Mouse (Mus musculus): ENCODE measurements around the gene Commd3.

The Commd3 gene

DNA sequence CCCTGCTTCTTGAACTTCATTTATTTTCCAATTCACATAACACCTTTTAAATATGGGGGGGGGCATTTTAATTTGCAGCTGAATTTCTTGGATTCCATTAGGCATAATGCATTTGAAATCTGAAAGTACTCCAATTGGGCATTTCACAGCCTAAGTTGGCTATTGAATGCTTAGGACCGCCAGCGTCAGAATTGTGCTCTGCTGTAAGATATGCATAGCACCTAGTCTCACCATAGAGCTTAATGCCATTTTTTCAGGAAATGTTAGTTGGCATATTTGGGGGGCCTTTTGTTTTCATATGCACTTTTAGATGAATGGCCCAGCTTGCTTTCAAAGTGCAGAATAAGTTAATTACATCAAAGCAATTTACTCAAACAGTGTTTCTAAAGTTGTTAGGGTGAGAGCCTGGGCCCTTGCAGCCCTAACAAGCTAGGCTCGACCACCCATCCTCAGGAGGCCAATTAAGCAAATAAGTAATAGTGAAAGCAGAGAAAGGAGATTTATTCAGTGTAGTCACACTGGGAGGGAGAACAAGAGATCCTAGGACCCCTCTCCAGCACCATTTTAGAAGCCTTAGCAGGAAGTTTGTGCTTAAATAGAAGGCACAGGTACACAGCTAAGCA is 50.1 kb downstream of the Commd3 start:
- DNase-seq (ENCODE audit: low spot score): no peak

DNA sequence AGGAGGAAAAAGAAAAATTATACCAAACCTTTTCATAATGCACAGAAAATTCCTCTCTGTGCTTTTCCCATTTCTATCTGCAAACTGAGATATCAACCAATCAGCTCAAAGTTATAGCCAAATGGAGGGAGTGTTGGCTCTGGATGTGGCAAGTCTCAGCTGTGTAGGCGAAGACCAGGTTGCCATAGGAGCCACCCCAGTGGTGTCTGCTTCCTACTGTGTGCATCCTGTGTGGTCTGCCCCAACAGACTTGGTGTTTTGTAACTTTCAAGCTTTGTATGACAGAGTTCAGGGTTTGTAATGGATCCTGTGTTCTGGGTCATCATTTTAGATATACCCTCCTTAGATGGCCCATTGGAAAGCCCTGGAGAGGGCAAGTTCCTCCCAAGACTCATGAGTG is 52.3 kb downstream of the Commd3 start:
- DNase-seq (ENCODE audit: low spot score): no peak

Measured in embryo, embryonic 10.5 days (tissue).